Mouse (Mus musculus) embryonic facial prominence, embryonic 15.5 days (tissue): ENCODE data around the gene Dnah10. TPM values are rescaled to one million over a fixed set of nuclear protein-coding genes. Genes with fewer than 3 reads are reported as not detected.

Experiments used
- ATAC-seq: fragments of 200-750 bp; cut with Nextera tagmentation; 2 replicates; pipeline ENCODE4 v1.8.0; 2017; ENCODE audit warnings: low read depth, moderate TSS enrichment; ENCODE audit not compliant: insufficient number of reproducible peaks, low FRiP score, low TSS enrichment
- H3K27ac ChIP-seq: fragments of 300-500 bp; sonication (generic); replicated peaks from 2 replicates; pipeline ENCODE4 v1.5.1; 2015; ENCODE audit warnings: mild to moderate bottlenecking, inconsistent platforms
- H3K27me3 ChIP-seq: fragments of 300-500 bp; sonication (generic); 2 replicates; pipeline ENCODE4 v1.6.1; 2015; ENCODE audit warnings: inconsistent platforms
- H3K36me3 ChIP-seq: fragments of 300-500 bp; sonication (generic); 2 replicates; pipeline ENCODE4 v1.6.1; 2015; ENCODE audit warnings: mild to moderate bottlenecking, inconsistent platforms
- H3K4me1 ChIP-seq: fragments of 300-500 bp; sonication (generic); 2 replicates; pipeline ENCODE4 v1.6.1; 2015; ENCODE audit warnings: inconsistent platforms
- H3K4me2 ChIP-seq: fragments of 300-500 bp; sonication (generic); replicated peaks from 2 replicates; pipeline ENCODE4 v1.6.1; 2015; ENCODE audit warnings: mild to moderate bottlenecking, inconsistent platforms
- H3K4me3 ChIP-seq: fragments of 300-500 bp; sonication (generic); replicated peaks from 2 replicates; pipeline ENCODE4 v1.5.1; 2015; ENCODE audit warnings: mild to moderate bottlenecking, inconsistent platforms
- H3K9ac ChIP-seq: fragments of 300-500 bp; sonication (generic); 2 replicates; pipeline ENCODE4 v1.6.1; 2015; ENCODE audit warnings: inconsistent platforms
- H3K9me3 ChIP-seq: fragments of 300-500 bp; sonication (generic); replicated peaks from 2 replicates; pipeline ENCODE4 v1.6.1; 2016; ENCODE audit warnings: inconsistent platforms
- WGBS: fragments of 180-500 bp; shearing (Covaris S2); methylation state at CpG from one replicate; pipeline ENCODE4 v1.1.7; 2015; 5-methylcytosine and 5-hydroxymethylcytosine counted together
- polyA plus RNA-seq: library from polyadenylated mRNA; unstranded; fragments of >200 nt; fragmentation: Nextera tagmentation; extraction: Ambion mirVana; gene quantifications from 2 replicates; pipeline ENCODE4 v1.2.1, GENCODE M21; 2015

The Dnah10 gene
- polyA plus RNA-seq, 1 experiment from 2014 or later: 0.94 TPM

GRCm38 (mm10) chr5:124873096-124873495, 148.2 kb downstream of the Dnah10 start:
- ATAC-seq: no peak
- no peak overlapping the region for H3K4me3 ChIP-seq
- H3K27me3 ChIP-seq: no peaks in the 10 kb centered on the region
- 81% methylated on average over 3 of the region's 3 CpGs for WGBS
- H3K27ac ChIP-seq: no peak overlapping the region
- no peaks in the 10 kb centered on the region for H3K9me3 ChIP-seq
- H3K4me2 ChIP-seq: no peak overlapping the region
- H3K9ac ChIP-seq: no peak overlapping the region
- H3K36me3 ChIP-seq: peaks cover 11% of the 10 kb centered on the region; the same call in 1 of the 2 replicates
- peaks cover 24% of the 10 kb centered on the region for H3K4me1 ChIP-seq

GRCm38 (mm10) chr5:124873890-124874601, 149.2 kb downstream of the Dnah10 start:
- Histone ChIP-seq H3K4me1 (peaks cover 24% of the 10 kb centered on the region), H3K9me3 (no peaks in the 10 kb centered on the region), H3K27me3 (no peaks in the 10 kb centered on the region), H3K4me2 (no peak overlapping the region), H3K9ac (no peak overlapping the region), H3K27ac (no peak overlapping the region), H3K36me3 (peaks cover 11% of the 10 kb centered on the region), H3K4me3 (no peak overlapping the region)
- no peak for ATAC-seq
- WGBS: 82% methylated on average over 6 of the region's 6 CpGs

GRCm38 (mm10) chr5:124879251-124879650, 154.4 kb downstream of the Dnah10 start:
- H3K9me3 ChIP-seq: no peaks in the 10 kb centered on the region
- H3K27me3 ChIP-seq: no peaks in the 10 kb centered on the region
- no peak overlapping the region for H3K4me2 ChIP-seq
- H3K4me3 ChIP-seq: no peak overlapping the region
- H3K9ac ChIP-seq: no peak overlapping the region
- no peak overlapping the region for H3K27ac ChIP-seq
- ATAC-seq: no peak
- H3K4me1 ChIP-seq: no peaks in the 10 kb centered on the region
- 75% methylated on average over 4 of the region's 4 CpGs for WGBS
- H3K36me3 ChIP-seq: peaks cover 8% of the 10 kb centered on the region

- H3K27ac ChIP-seq: no peak overlapping the region
- H3K4me3 ChIP-seq: no peak overlapping the region
- H3K36me3 ChIP-seq: peaks cover 13% of the 10 kb centered on the region
- no peak for ATAC-seq
- H3K9ac ChIP-seq: no peak overlapping the region
- WGBS: 87% methylated on average over 6 of the region's 6 CpGs
- no peaks in the 10 kb centered on the region for H3K9me3 ChIP-seq
- H3K4me1 ChIP-seq: no peaks in the 10 kb centered on the region
- H3K4me2 ChIP-seq: no peak overlapping the region
- H3K27me3 ChIP-seq: no peaks in the 10 kb centered on the region
Measured at GRCm38 (mm10) chr5:124879801-124880200, 154.9 kb downstream of the Dnah10 start.

GRCm38 (mm10) chr5:124883877-124884276, 159.0 kb downstream of the Dnah10 start:
- Histone ChIP-seq H3K4me3 (no peak overlapping the region), H3K27ac (peak overlapping the region; percentile 29; the same call in 1 of the 2 replicates), H3K36me3 (peaks cover 45% of the 10 kb centered on the region), H3K9me3 (no peaks in the 10 kb centered on the region), H3K27me3 (no peaks in the 10 kb centered on the region), H3K4me2 (no peak overlapping the region), H3K4me1 (no peaks in the 10 kb centered on the region), H3K9ac (no peak overlapping the region)
- ATAC-seq: no peak
- 64% methylated on average over 6 of the region's 6 CpGs for WGBS

Other genes starting within 250 kb of the Dnah10 start
- 38.0 and 40.2 TPM in 2 replicates for gene Rilpl2, start 246.7 kb upstream of the Dnah10 start, polyA plus RNA-seq
- gene Snrnp35, start 242.0 kb upstream of the Dnah10 start, polyA plus RNA-seq: 26.3 and 26.5 TPM in 2 replicates
- 23.2 and 25.1 TPM in 2 replicates for gene Rilpl1, start 193.7 kb upstream of the Dnah10 start, polyA plus RNA-seq
- gene Tmed2, start 184.4 kb upstream of the Dnah10 start, polyA plus RNA-seq: 566 and 571 TPM in 2 replicates
- 14.9 and 17.7 TPM in 2 replicates for gene Ddx55, start 172.2 kb upstream of the Dnah10 start, polyA plus RNA-seq
- gene Eif2b1, start 146.0 kb upstream of the Dnah10 start, polyA plus RNA-seq: 66.4 and 72.3 TPM in 2 replicates
- 58.2 and 60.3 TPM in 2 replicates for gene Gtf2h3, start 145.9 kb upstream of the Dnah10 start, polyA plus RNA-seq
- gene Atp6v0a2, start 96.5 kb upstream of the Dnah10 start, polyA plus RNA-seq: 41.9 and 45.3 TPM in 2 replicates
- gene Ccdc92, start 137.3 kb downstream of the Dnah10 start, polyA plus RNA-seq: 10.0 and 11.7 TPM in 2 replicates
- gene Zfp664, start 137.6 kb downstream of the Dnah10 start, polyA plus RNA-seq: 87.2 and 90.4 TPM in 2 replicates